Mouse (Mus musculus): Measurements from ENCODE around the gene Gm48551. TPM values are rescaled to one million over a fixed set of nuclear protein-coding genes. Genes with fewer than 3 reads are reported as not detected.

Gene Gm48551
- total RNA-seq, 2 experiments from 2014 or later, result 0.51 to 0.84 TPM

- no peak for DNase-seq
- intact Hi-C loops (cut with DNase I), result no loop called here
These were observed 16.3 kb downstream of the Gm48551 start for GRCm38 (mm10) chr10:81400371-81401204.

- DNase-seq, result peak in 1 of 2 experiments; percentile 27
- intact Hi-C loops (cut with DNase I), result no loop called here
These were observed 16.9 kb downstream of the Gm48551 start for GRCm38 (mm10) chr10:81401205-81401520.

GRCm38 (mm10) chr10:81401521-81402226 lies 17.4 kb downstream of the Gm48551 start:
- DNase-seq, result peak; percentile 84
- intact Hi-C loops (cut with DNase I), result no loop called here

GRCm38 (mm10) chr10:81402227-81402765 lies 18.0 kb downstream of the Gm48551 start:
- DNase-seq, result no peak
- intact Hi-C loops (cut with DNase I), result no loop called here

GRCm38 (mm10) chr10:81403511-81403910 lies 19.2 kb downstream of the Gm48551 start:
- intact Hi-C loops (cut with DNase I), result no loop called here

GRCm38 (mm10) chr10:81404082-81404481 lies 19.8 kb downstream of the Gm48551 start:
- intact Hi-C loops (cut with DNase I), result no loop called here
- DNase-seq, result no peak

More at GRCm38 (mm10) chr10:81403511-81403910, 19.2 kb downstream of the Gm48551 start:
- no peak for DNase-seq

GRCm38 (mm10) chr10:81404720-81405119 lies 20.5 kb downstream of the Gm48551 start:
- intact Hi-C loops (cut with DNase I), result no loop called here
- peak in 1 of 2 experiments; percentile 35 for DNase-seq

GRCm38 (mm10) chr10:81405588-81406201 lies 21.4 kb downstream of the Gm48551 start:
- intact Hi-C loops (cut with DNase I), result no loop called here
- DNase-seq, result peak; percentile 63 to 79

GRCm38 (mm10) chr10:81406504-81407440 lies 22.5 kb downstream of the Gm48551 start:
- peak in 1 of 2 experiments; percentile 29 for DNase-seq
- intact Hi-C loops (cut with DNase I), result no loop called here

- DNase-seq, result peak; percentile 77 to 82
- intact Hi-C loops (cut with DNase I), result loop anchor here (2.0 kb wide), 1 partner anchor 35 kb away; no protein-coding TSS in a partner anchor
These were observed 23.5 kb downstream of the Gm48551 start for GRCm38 (mm10) chr10:81407539-81408423.

GRCm38 (mm10) chr10:81408424-81408729 lies 24.1 kb downstream of the Gm48551 start:
- no peak for DNase-seq
- intact Hi-C loops (cut with DNase I), result loop anchor here (2.0 kb wide), 1 partner anchor 34 kb away; no protein-coding TSS in a partner anchor

- peak; percentile 92 to 93 for DNase-seq
- intact Hi-C loops (cut with DNase I), result loop anchor here (2.0 kb wide), 1 partner anchor 34 kb away; no protein-coding TSS in a partner anchor
These were observed 24.6 kb downstream of the Gm48551 start for GRCm38 (mm10) chr10:81408871-81409291.

GRCm38 (mm10) chr10:81409330-81409729 lies 25.1 kb downstream of the Gm48551 start:
- DNase-seq, result no peak
- intact Hi-C loops (cut with DNase I), result loop anchor here (2.0 kb wide), 1 partner anchor 33 kb away; no protein-coding TSS in a partner anchor

GRCm38 (mm10) chr10:81410350-81410749 lies 26.1 kb downstream of the Gm48551 start:
- DNase-seq, result peak in 1 of 2 experiments; percentile 23
- intact Hi-C loops (cut with DNase I), result loop anchor here (2.0 kb wide), 1 partner anchor 14 kb away; no protein-coding TSS in a partner anchor

GRCm38 (mm10) chr10:81410981-81411380 lies 26.7 kb downstream of the Gm48551 start:
- intact Hi-C loops (cut with DNase I), result loop anchor here (2.0 kb wide), 1 partner anchor 14 kb away; no protein-coding TSS in a partner anchor
- peak; percentile 65 to 69 for DNase-seq

- intact Hi-C loops (cut with DNase I), result loop anchor here (2.0 kb wide), 1 partner anchor 13 kb away; no protein-coding TSS in a partner anchor
- peak; percentile 94 for DNase-seq
These were observed 27.5 kb downstream of the Gm48551 start for GRCm38 (mm10) chr10:81411471-81412400.

- DNase-seq, result no peak
- intact Hi-C loops (cut with DNase I), result no loop called here
These were observed 28.5 kb downstream of the Gm48551 start for GRCm38 (mm10) chr10:81412586-81413309.
